16 mouse cellular contexts compared by ENCODE assay signal in genomic region chr2:74384918-74385317, GRCm38 (mm10).
"Had no signal": no experiment of that assay in that cellular context is flagged by ENCODE, and none has a peak within 500 bp of the region (broad histone marks: within the 10 kb centered on the region; RNA-seq: fewer than 3 reads in every experiment).

No protein-coding gene starts in this region.

- ATAC-seq: hindbrain, postnatal 0 days; intestine, embryonic 16.5 days had no signal

- DNase-seq: gastrocnemius, postnatal 14 days; gastrocnemius, postnatal 36 days; heart, adult 11 months; heart, adult 2 months; heart, postnatal 14 days; heart, postnatal 36 days; kidney, adult 11 months; kidney, adult 2 months; kidney, adult 9 months; kidney, postnatal 14 days; kidney, postnatal 36 days; layer of hippocampus, adult 9-11 months; layer of hippocampus, postnatal 36 days; liver, embryonic 13.5 days had no signal
